Mouse (Mus musculus) E14TG2a.4 (cell line): ENCODE measurements around the gene Sema5b.

ENCODE experiments used
- CTCF ChIP-seq: conservative IDR thresholded peaks from 2 replicates; pipeline ENCODE4 v1.5.1; 2014; ENCODE audit warnings: low read length
- POU5F1 ChIP-seq: IDR thresholded peaks from 2 replicates; pipeline ENCODE4 v1.6.1; 2014; ENCODE audit warnings: low read length, borderline replicate concordance

GRCm38 (mm10) chr16:35602529-35602928 is 61.6 kb downstream of the Sema5b start:
- TF ChIP-seq CTCF (no peak), POU5F1 (no peak)
